Mouse (Mus musculus): Measurements from ENCODE around the gene Tmem176a.
A peak's percentile ranks its signal among the peaks of the same experiment; 100 is the strongest.

The Tmem176a gene

GRCm38 (mm10) chr6:48842111-48842842 is 1.6 kb downstream of the Tmem176a start:
- no peak for DNase-seq

DNA sequence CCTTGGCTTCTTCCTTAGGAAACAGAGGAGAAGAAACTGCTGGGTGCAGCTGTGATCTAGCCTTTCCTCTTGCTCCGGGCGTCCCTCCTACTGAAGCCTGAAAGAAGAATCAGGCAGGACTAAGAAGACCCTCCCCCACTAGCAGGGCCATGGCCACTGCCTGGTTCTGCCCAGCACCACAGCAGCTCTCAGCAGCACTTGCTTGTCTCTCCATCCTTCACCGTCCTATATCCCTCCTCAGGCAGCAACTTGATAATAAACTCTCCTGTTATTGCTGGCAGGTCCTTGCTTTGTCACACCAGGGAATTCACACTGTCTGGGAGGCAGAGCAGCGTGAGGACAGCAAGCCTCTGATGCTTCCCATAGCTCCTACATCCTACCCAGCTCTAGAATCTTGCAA is 4.4 kb downstream of the Tmem176a start:
- DNase-seq: no peak

DNA sequence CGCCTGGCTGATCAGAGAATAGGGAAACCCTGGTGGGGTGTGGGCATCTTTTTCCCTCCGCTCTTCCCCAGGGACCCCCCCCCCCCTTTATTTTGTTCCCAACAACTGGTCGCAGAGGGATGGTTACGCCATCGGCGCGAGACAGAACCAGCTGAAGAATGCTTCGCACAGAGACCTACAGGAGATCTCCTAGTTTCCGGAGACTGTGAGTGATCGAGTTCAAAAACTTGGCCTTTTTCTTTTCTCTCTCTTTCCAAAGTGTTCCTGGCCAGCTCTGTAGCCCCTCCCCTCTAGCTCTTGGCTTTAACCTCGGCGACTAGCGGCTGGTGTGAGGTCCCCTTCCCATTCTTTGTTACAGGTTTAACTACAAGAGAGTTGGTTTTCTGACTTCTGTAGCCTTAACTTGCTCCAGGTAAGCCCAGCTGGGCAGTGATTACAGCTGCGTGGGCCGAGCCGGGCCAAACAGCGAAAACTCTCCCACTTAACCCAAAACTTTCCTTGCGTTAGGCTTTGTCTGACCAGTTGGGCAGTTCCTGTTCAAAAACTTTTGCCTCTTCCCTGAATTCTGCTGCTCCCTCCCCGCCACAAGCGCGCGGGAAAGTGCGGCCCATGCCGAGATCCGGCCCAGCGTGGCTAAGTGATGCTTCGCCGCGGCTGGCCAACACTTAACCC is 11.2 kb downstream of the Tmem176a start:
- peak; percentile 83 for DNase-seq

DNA sequence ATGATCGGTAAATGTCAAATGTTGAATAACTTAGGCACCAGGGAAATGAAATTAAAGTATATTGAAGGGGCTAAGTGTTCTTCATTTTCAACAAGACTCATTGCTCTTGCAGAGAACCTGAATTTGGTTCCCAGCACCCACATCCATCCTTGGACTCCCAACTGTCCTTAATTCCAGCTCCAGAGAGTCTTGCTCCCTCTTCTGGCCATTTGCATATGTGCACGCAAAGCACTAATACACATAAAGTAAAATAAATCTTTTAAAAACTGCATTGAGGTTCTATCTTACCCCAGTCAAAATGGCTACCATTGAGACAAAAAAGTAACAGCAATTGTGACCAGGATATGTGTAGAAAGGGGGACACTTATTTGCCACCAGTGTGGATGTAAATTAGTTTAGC is 13.4 kb downstream of the Tmem176a start:
- DNase-seq: no peak

DNA sequence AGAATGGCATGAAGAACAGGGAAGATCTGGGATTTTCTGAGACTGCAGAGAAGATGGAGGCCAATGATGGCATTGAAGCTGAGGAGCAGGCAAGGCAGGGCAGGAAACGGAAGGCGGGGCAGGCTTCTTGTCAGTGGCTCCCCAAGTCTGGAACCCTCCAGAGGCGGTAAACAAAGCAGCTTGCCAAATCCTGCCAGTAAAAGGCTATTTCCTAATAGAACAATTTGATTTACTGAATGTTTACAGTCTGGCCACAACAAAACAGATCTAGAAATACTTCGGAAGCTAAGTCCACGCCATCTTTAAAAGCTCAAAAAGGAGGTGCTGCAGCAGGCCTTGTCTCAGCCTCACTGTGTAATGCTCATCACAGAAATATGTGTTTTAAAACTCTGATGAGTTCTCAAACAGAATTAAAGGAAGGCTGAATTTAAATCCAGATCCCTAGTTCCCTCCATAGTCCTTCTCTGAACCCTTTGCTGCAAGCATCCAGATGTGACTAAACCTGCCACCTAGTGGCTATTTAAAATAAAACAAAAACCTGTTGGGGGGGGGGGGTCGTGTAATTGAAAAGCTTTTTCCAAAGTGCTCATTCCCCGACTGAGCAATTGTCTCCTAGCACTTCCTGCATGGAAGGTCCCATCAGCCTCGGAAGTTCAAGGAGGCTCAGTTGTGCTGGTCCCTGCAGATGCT is 17.0 kb downstream of the Tmem176a start:
- DNase-seq: peak; percentile 35

- DNase-seq: peak; percentile 83
Observed at GRCm38 (mm10) chr6:48860130-48860815, 19.6 kb downstream of the Tmem176a start.

DNA sequence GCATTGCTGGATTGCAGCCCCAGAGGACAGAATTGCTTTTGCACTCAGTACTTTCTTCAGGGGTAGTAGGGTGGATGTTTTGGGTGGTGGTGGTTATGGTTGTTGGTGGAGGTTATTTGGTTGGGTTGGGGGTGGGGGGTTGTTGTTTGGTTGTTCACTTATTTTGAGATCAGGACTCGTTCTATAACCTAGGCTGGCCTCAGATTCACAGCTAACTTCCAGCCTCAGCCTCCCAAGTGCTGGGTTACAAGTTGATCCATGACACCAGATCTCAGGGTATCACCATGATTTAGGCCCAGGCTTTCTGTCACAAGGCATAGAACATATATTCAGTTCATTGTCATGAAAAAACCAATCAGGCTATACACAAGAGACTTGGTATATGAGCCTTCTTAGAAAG is 20.1 kb downstream of the Tmem176a start:
- no peak for DNase-seq

GRCm38 (mm10) chr6:48861616-48862280 is 21.0 kb downstream of the Tmem176a start:
- DNase-seq: no peak

GRCm38 (mm10) chr6:48862816-48863215 is 22.1 kb downstream of the Tmem176a start:
- DNase-seq: no peak

GRCm38 (mm10) chr6:48863488-48863887 is 22.8 kb downstream of the Tmem176a start:
- DNase-seq: no peak

DNA sequence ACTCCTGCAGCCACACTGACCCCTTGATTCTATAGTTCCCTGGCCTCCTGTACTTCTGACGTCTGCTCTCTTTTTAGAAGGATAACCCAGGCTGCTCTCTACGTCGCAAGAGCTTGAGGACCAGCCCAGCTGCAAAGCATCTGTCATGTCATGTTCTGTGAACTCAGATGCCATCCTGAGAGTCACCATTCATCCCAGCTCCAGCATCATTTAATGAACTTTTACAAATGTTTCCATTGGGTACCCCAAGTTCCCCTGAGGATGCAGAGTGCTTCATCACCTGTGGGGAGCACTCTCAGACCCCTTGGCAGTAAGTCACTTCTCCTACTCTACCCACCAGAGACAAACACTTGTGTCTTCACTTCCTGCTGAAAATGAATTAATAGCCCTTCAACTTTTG is 23.5 kb downstream of the Tmem176a start:
- DNase-seq: no peak

- no peak for DNase-seq
Observed at GRCm38 (mm10) chr6:48864723-48865122, 24.0 kb downstream of the Tmem176a start.

- DNase-seq: no peak
Observed at GRCm38 (mm10) chr6:48865152-48865745, 24.5 kb downstream of the Tmem176a start.

DNA sequence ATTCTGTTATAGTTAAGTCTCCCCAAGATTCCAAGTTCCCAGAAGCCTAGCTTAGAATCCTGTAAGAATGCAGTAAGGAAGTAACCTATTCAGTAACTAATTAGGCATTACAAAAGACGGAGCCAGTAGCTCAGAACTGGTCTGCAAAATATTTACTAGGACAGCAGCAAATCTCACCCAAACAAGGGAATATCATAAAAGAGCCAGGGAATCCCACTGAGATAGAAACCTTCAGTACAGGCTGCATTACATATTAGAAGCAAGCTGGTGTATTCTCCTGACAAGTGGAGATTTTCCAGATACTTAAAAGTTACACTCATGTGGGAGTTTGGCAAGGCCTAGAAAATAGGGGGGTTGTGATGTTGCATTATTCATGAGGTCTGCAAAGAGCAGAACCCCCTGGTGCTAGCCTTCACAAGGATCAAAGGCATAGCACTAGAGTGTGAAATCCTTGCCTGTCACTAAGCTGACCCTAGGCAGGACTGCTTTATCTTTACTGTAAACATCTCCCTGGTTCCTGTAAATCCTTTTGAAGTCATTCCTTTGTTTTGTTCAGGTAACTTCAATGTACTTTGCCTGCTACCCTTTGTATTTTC is 25.7 kb downstream of the Tmem176a start:
- DNase-seq: peak; percentile 29

GRCm38 (mm10) chr6:48867158-48867557 is 26.4 kb downstream of the Tmem176a start:
- no peak for DNase-seq

DNA sequence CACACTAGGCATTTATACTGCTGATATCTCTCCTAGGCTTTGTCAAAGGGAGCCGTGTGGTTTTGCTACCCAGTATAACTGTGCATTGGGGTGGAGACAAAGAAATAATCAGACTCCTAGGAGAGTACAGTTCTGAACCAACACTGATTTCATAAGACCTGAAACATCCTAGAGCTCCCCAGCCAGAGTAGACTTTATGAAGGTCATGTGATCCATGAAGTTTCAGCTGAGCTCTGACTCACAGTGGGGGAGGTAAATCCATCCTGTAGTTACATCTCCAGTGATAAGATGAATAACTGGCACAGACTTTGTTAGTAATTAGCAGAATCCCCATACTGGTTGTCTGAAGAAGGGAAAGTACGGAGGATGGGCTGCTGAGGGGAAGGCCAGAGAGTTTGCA is 29.1 kb downstream of the Tmem176a start:
- no peak for DNase-seq

- no peak for DNase-seq
Observed at GRCm38 (mm10) chr6:48872596-48872995, 31.9 kb downstream of the Tmem176a start, which contains the start of gene Aoc1. TSS of gene Aoc1 (plus strand) at chr6:48872896.

DNA sequence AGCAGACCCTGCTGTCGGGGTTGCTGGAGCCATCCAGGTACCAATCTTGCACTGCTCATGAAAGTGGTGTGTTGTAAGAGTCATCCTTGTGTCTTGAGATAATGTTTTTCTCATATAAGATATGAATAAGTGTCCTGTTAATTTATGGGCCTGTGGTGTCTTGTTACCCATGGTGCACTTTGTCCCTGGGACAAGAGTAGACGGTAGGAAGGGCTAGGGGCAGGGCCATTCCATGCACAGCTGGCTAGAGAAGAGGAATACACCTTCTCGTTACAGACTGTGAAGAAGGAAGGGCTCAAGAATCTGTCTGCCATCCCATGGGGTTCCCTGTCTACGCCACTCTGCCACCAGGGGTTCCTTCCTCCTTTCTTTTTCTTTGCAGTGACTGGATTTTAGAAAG is 33.9 kb downstream of the Tmem176a start:
- no peak for DNase-seq

GRCm38 (mm10) chr6:48875515-48875914 is 34.8 kb downstream of the Tmem176a start:
- DNase-seq: no peak

DNA sequence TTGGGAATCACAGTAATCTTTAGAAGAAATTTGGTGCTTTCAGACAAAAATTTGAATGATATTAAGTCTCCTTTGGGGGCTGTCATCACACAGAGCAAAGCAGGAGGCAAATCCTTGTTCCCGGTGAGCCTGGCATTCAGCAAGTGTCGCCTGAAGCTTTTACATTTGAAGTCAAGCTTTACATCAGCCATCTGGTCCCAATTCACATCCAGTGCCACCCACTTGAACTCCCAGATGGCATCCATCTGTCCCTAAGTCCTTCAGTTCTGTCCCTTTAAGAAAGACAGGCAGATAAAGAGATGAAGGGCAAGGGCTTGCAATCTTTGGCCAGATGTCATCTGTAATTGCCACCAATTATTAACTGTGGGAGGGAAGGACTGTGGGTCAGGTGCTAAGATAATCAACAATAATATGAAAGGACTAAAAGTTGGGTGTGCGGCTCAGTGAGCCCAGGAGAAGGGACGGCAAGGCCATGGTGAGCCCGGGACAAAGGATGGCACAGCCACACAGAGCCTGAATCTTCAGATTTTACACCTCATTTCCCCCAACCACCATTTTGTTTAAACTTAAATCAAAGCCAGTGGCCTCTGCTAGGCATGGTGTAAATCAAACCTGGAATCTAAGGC is 35.9 kb downstream of the Tmem176a start:
- DNase-seq: no peak

DNA sequence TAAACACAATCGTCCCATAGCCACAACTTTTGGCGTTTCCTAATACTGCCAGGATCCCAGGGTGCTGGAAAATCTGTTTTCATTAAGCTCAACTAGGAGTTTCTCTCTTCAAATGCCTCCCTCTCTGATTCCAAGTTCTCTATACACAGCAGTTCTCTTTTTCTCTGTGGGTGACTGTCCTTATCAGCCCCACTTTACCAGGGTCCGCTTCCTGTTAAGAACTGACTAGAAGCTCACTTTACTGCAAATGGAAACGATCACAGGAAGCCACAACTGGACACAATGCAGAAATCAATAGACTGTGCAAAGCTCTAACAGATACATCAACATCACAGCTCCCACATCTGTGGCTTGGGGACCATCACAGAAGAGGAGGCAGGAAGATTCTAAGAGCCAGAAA is 53.5 kb downstream of the Tmem176a start:
- DNase-seq: no peak

Data from embryo, embryonic 11 days (tissue).